Mouse (Mus musculus) megakaryocyte-erythroid progenitor cell, adult 5-6 weeks (primary cell): ENCODE measurements around the gene Naaa. TPM values are rescaled to one million over a fixed set of nuclear protein-coding genes. Genes with fewer than 3 reads are reported as not detected.

Experiments
- ATAC-seq: replicated peaks from 2 replicates; pipeline ENCODE4 v1.8.0; 2016; ENCODE audit warnings: mild to moderate bottlenecking, inconsistent platforms; ENCODE audit not compliant: severe bottlenecking, poor library complexity, low FRiP score, low TSS enrichment
- total RNA-seq, 2 experiments: library from RNA; stranded (forward) in 1 of 2; stranded (reverse) in 1 of 2; fragments of 200-1000, 215-1000 nt in 1 of 2; fragments of >200 nt in 1 of 2; fragmentation: Nextera tagmentation in 1 of 2; gene quantifications; 2 replicates each; pipeline ENCODE4 v1.2.3; 2014 to 2017

Naaa gene
- total RNA-seq, 2 experiments from 2014 or later, result 2.9 to 5.6 TPM

DNA sequence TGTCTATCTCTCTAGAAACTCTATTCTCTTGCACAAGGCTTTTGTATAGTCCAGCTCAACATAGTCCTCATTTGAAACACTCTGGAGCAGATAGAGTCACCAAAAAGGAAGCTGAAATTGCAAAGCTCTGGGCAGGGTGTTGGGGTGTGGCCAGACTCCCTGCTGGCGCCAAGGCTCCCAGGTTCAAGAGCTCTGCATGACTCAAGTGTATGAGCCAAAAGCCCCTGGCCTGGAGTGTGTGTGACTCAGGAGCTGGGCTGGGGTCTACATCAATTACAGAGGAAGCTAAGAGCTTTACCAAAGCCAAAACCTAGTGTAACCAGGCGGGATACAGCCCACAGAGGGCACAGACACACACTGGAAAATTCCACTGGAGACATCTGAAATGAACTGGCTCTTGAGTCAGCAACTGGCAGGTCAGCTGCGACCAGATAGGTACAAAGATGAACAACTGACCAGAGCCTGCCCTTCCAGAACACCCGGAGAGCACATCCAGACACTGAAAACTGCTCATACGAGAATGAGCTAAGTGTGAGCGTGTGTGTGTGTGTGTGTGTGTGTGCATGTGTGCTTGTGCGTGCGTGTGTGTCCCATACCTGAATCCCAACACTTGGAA lies 57.6 kb downstream of the Naaa start:
- no peak for ATAC-seq

DNA sequence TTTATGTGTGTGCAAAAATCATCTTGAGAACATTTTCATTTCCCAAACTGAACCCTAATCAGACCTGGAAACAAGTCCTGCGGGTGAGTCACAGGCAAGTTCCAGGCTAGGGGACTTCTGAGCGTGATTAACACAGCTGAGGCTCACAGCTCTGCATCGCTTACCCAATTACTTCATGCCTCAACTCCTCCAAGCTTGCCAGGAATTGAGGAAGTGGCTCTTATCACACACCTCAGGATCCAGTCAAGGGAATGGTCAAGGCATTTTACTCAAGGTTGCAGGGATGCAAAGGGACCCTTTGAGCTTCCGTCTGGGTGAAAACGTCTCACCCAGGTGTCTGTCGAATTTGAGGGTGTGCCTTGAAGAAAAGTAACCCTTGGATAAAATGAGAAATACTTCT lies 58.1 kb downstream of the Naaa start:
- ATAC-seq, result no peak

DNA sequence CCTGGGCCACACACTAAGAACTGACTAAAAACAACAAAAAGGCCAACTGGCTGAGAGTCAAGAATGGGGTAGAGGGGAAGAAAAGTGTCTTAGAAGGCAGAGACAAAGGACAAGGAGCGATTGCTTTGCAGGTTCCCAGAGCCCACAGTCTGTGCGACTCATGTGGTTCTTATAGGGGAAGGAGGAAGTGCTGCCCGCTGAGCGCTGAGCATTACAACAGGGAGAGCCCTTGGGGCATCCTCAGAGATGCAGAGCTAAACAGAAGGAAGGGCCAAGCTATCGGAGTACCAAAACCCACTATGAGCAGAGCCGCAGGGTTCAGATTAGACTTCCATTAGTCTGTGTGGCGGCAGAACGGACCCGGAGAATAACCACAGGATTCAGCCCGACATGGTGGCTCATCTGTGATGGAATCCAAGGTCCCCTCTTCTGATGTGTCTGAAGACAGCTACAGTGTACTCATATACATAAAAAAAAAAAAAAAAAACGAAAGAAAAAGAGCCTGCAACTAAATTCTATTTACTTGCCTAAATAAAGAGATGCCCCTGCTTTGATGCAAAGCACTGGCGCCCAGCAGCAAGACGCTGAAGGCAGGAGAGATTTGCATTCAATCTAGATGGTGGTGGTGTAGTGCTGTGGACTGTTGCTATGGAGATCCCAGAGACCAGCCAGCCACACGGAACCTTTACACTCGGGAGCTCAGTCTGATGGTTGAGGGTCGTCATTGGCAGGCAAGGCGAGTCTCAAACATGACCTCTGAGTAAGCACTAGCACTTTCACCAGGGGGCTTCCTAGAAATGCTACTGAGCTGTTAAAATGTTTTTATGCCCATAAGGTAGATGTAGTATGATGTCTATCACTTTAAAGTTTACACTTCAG lies 58.8 kb downstream of the Naaa start:
- ATAC-seq, result no peak

DNA sequence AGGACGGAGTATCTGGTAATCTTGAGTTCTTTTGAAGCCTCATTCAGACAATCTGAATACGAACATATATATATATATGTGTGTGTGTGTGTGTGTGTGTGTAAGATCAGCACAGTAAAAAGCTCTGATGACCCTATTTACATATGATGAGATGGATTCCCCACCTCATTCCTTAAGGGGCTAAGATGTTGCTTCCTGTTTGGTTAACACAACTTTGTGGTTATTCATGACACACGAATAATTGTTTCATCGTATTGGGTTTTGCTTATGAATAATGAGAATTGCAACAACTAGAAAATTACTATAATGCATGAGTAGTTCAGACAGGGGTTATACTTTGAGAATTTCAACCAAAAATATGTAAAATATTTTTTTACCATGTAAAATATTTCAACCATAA lies 62.7 kb downstream of the Naaa start, which contains the start of gene U90926:
Gene U90926, minus strand, starts transcription at position 101 of the 400 bp plus-strand sequence.
- ATAC-seq, result no peak

DNA sequence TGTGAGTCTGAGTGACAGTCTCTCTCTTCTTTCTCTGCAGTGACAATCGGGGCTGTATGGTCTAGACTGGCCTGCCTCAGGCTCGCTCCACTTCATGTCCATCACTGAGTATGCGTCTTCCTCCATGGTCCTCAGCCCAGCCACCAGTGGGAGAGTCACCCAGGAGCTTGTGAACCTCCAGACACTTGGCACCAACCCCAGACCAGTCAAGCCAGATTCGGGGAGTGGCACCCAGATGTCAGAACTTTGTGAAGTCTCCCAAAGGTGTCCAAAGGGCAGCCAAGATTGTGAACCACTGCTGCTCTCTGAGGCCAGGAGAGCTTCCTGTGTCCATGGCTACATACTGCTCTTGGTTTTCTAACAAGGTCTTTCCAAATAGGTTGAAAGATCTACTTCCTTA lies 65.7 kb downstream of the Naaa start:
- ATAC-seq, result no peak

DNA sequence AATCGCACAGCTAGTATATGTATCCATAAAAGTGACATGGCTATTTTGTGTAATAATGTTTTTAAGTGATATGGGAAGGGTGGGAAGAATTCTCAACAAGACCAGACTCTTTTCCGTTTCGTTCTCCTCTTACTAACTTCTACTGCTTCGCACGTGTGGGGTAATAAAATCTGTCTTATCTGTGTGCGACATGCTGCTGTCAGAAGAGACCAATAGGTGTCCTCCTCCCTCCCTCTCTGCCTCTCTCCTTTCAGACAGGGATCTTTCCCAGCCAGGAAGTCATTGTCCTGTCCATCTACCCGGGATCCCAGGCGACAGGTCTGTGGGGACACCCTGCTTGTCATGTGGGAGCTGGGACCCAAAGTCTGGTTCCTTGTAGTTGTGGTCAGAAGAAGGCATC lies 67.8 kb downstream of the Naaa start:
- ATAC-seq, result no peak

Other genes starting within 250 kb of the Naaa start
- not detected in 2 replicates for gene Cdkl2, start 234.3 kb downstream of the Naaa start, total RNA-seq (2014; fragmentation: Nextera tagmentation)
- gene Cdkl2, start 234.3 kb downstream of the Naaa start, total RNA-seq (2017), result 0.14 and 0.72 TPM in 2 replicates
- gene G3bp2, start 194.5 kb downstream of the Naaa start, total RNA-seq (2014; fragmentation: Nextera tagmentation), result 58.2 and 67.8 TPM in 2 replicates
- gene G3bp2, start 194.5 kb downstream of the Naaa start, total RNA-seq (2017), result 89.5 and 117 TPM in 2 replicates
- 39.3 and 42.0 TPM in 2 replicates for gene Uso1, start 140.2 kb downstream of the Naaa start, total RNA-seq (2014; fragmentation: Nextera tagmentation)
- 12.2 and 13.4 TPM in 2 replicates for gene Uso1, start 140.2 kb downstream of the Naaa start, total RNA-seq (2017)
- not detected in 2 replicates for gene U90926, start 62.8 kb downstream of the Naaa start, total RNA-seq (2014; fragmentation: Nextera tagmentation)
- not detected in 2 replicates for gene U90926, start 62.8 kb downstream of the Naaa start, total RNA-seq (2017)
- gene Ppef2, start 21.9 kb downstream of the Naaa start, total RNA-seq (2014; fragmentation: Nextera tagmentation), result not detected in 2 replicates
- gene Ppef2, start 21.9 kb downstream of the Naaa start, total RNA-seq (2017), result not detected in 2 replicates
- 51.6 and 66.7 TPM in 2 replicates for gene Sdad1, start 32.3 kb upstream of the Naaa start, total RNA-seq (2014; fragmentation: Nextera tagmentation)
- gene Sdad1, start 32.3 kb upstream of the Naaa start, total RNA-seq (2017), result 91.7 and 93.5 TPM in 2 replicates
- gene Cxcl9, start 49.9 kb upstream of the Naaa start, total RNA-seq (2014; fragmentation: Nextera tagmentation), result not detected in 2 replicates
- not detected in 2 replicates for gene Cxcl9, start 49.9 kb upstream of the Naaa start, total RNA-seq (2017)
- not detected in 2 replicates for gene Art3, start 53.7 kb upstream of the Naaa start, total RNA-seq (2014; fragmentation: Nextera tagmentation)
- not detected in 2 replicates for gene Art3, start 53.7 kb upstream of the Naaa start, total RNA-seq (2017)
- gene Cxcl10, start 70.7 kb upstream of the Naaa start, total RNA-seq (2014; fragmentation: Nextera tagmentation), result not detected in 2 replicates
- gene Cxcl10, start 70.7 kb upstream of the Naaa start, total RNA-seq (2017), result 2.2 and 5.6 TPM in 2 replicates
- gene Nup54, start 157.0 kb upstream of the Naaa start, total RNA-seq (2014; fragmentation: Nextera tagmentation), result 75.8 and 80.0 TPM in 2 replicates
- gene Nup54, start 157.0 kb upstream of the Naaa start, total RNA-seq (2017), result 99.1 and 106 TPM in 2 replicates
- gene Scarb2, start 228.7 kb upstream of the Naaa start, total RNA-seq (2014; fragmentation: Nextera tagmentation), result 19.0 and 23.6 TPM in 2 replicates
- gene Scarb2, start 228.7 kb upstream of the Naaa start, total RNA-seq (2017), result 52.6 and 58.0 TPM in 2 replicates